Mouse (Mus musculus): Measurements from ENCODE around the gene Dop1a. TPM values are rescaled to one million over a fixed set of nuclear protein-coding genes. Genes with fewer than 3 reads are reported as not detected.
"Not testable (repeated sequence)": the region's sequence is repeated elsewhere in the genome, so short reads cannot be mapped to it uniquely, and the experiment has no call there.

Dop1a gene
- polyA plus RNA-seq, 1 experiment from 2014 or later = 17.2 TPM

DNA sequence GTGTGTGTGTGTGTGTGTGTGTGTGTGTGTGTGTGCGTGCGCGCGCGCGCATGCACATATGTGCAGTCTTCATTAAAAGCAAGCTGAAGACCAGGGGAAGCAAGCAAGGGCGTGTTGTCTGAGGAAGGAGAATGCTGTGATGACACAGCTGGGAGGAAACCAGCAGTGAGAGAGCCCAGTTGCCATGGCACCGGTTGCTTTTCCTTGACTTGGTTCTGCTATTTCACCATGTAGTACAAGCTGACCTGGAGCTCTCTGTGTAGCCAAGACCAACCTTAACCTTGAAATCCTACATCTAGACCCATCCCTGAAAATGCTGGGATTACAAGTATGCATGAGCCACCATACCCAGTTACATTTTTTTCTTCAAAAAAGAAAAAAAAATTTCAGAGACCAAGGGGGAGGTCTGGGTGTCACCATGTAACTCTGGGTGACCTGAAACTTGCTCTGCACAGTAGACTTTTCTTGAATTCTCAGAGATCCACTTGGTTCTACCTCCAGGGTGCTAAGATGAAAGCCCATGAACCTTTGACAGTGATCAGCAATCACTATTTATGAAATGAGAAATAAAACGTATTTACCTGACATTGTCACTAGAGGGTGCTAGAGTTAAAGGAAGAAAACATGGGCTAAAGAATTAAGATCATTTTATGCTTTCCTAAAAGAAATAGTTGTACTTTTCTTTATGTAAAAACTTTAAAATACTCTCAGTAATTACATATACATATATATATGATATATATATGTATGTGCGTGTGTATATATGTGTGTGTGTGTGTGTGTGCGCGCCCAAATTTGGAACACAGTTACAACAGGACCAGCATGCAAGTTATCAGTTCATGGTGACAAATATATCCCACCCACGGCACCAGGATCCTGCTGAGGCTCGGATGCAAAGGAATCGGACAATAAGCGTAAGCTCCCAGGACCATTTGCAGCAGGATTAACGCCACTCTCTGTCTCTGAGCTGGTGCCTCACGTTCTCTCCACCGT is 126.0 kb downstream of the Dop1a start:
- Histone ChIP-seq H3K4me2 (no peak overlapping the region), H3K4me3 (no peak overlapping the region), H3K4me1 (no peaks in the 10 kb centered on the region), H3K27ac (no peak overlapping the region), H3K27me3 (no peaks in the 10 kb centered on the region), H3K36me3 (no peaks in the 10 kb centered on the region), H3K9ac (no peak overlapping the region), H3K9me3 (no peaks in the 10 kb centered on the region)
- ATAC-seq (ENCODE audit: insufficient number of reproducible peaks, low FRiP score, low TSS enrichment, low read depth) = no peak
- WGBS = 77% methylated on average over 19 of the region's 19 CpGs

DNA sequence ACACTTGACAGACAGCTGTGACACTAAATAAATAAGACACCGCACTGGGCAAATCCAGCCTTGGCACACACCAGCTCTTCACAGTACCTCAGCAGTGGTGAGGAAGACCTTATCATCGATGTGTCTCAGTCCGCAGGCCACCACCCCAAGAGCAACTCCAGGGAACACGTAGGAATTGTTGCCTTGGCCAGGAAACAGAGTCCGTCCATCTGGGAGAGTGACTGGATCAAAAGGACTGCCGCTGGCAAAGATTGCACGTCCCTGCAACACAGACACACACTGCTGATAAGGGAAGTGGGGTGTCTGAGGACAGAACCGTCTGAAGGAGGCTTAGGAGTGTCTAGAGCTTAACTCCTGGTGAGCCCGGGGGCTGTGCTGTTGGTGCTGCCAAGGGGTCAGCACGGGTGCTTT is 127.4 kb downstream of the Dop1a start:
- 60% methylated on average over 10 of the region's 10 CpGs for WGBS
- H3K4me3 ChIP-seq; H3K4me2 ChIP-seq; H3K27ac ChIP-seq; H3K36me3 ChIP-seq; ATAC-seq (ENCODE audit: insufficient number of reproducible peaks, low FRiP score, low TSS enrichment, low read depth); H3K27me3 ChIP-seq; H3K9ac ChIP-seq; H3K4me1 ChIP-seq; H3K9me3 ChIP-seq: not testable (repeated sequence)

DNA sequence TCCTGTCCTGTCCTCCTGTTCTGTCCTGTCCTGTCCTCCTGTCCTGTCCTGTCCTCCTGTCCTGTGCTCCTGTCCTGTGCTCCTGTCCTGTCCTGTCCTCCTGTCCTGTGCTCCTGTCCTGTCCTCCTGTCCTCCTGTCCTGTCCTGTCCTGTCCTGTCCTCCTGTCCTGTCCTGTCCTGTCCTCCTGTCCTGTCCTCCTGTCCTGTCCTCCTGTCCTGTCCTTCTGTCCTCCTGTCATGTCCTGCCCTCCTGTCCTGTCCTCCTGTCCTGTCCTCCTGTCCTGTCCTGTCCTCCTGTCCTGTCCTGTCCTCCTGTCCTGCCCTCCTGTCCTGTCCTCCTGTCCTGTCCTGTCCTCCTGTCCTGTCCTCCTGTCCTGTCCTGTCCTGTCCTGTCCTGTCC is 130.0 kb downstream of the Dop1a start:
- H3K4me1 ChIP-seq; H3K27me3 ChIP-seq; ATAC-seq (ENCODE audit: insufficient number of reproducible peaks, low FRiP score, low TSS enrichment, low read depth); H3K9ac ChIP-seq; H3K36me3 ChIP-seq; H3K9me3 ChIP-seq; H3K4me2 ChIP-seq; H3K27ac ChIP-seq; H3K4me3 ChIP-seq: not testable (repeated sequence)

DNA sequence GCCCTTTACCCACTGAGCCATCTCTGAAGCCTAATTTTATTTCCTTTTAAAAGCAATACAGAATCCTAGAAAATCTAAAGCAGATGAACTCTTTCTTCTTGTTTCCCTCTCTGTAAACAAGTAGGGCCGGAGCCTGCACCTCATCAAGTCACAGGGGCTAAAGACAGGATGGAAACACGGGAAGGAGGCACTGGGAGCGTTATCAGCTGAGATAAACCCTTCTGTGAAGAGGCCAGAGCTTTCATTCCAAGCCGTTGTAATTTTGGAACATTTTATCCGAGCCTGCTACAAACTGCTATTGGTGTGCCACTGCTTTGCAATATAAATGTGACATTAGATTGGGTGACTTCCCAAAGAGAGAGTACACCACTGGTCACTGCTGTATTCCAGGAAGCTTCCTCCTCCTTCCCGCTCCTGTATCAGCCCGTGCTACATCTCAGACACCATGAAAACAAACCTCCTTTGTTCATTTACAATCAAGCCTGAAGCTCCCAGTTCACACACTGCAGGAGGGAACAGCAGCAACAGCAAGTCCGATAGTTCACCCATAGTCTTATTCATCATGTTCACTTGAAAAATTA is 132.9 kb downstream of the Dop1a start:
- no peak overlapping the region for H3K9ac ChIP-seq
- ATAC-seq (ENCODE audit: insufficient number of reproducible peaks, low FRiP score, low TSS enrichment, low read depth) = no peak
- no peak overlapping the region for H3K27ac ChIP-seq
- H3K9me3 ChIP-seq = no peaks in the 10 kb centered on the region
- H3K4me2 ChIP-seq = no peak overlapping the region
- WGBS = 49% methylated on average over 8 of the region's 8 CpGs
- no peaks in the 10 kb centered on the region for H3K27me3 ChIP-seq
- H3K4me3 ChIP-seq = no peak overlapping the region
- H3K4me1 ChIP-seq = no peaks in the 10 kb centered on the region
- H3K36me3 ChIP-seq = no peaks in the 10 kb centered on the region

Other genes with a start within 250 kb of the Dop1a start
- 3.6 and 4.3 TPM in 2 replicates for gene Ube2cbp, start 2.2 kb upstream of the Dop1a start, polyA plus RNA-seq (2015; fragmentation: Nextera tagmentation; extraction: Ambion mirVana)
- 38.6 and 39.5 TPM in 2 replicates for gene Pgm3, start 104.7 kb downstream of the Dop1a start, polyA plus RNA-seq (2015; fragmentation: Nextera tagmentation; extraction: Ambion mirVana)
- 3.2 and 3.4 TPM in 2 replicates for gene Rwdd2a, start 104.8 kb downstream of the Dop1a start, polyA plus RNA-seq (2015; fragmentation: Nextera tagmentation; extraction: Ambion mirVana)
- gene Me1, start 228.8 kb downstream of the Dop1a start, polyA plus RNA-seq (2015; fragmentation: Nextera tagmentation; extraction: Ambion mirVana) = 31.0 and 32.4 TPM in 2 replicates

Data from limb, embryonic 15.5 days (tissue).